Mouse (Mus musculus): ENCODE data around the gene Cfap221. TPM values are rescaled to one million over a fixed set of nuclear protein-coding genes. Genes with fewer than 3 reads are reported as not detected.

Gene Cfap221
- under 1 TPM; 0.38 to 0.94 TPM for total RNA-seq (2021)
- long read RNA-seq, partial matches to known transcripts = 1 of 3 reads
- long read RNA-seq, other reads (novel, unspliced or antisense) = 2 of 3 reads

DNA sequence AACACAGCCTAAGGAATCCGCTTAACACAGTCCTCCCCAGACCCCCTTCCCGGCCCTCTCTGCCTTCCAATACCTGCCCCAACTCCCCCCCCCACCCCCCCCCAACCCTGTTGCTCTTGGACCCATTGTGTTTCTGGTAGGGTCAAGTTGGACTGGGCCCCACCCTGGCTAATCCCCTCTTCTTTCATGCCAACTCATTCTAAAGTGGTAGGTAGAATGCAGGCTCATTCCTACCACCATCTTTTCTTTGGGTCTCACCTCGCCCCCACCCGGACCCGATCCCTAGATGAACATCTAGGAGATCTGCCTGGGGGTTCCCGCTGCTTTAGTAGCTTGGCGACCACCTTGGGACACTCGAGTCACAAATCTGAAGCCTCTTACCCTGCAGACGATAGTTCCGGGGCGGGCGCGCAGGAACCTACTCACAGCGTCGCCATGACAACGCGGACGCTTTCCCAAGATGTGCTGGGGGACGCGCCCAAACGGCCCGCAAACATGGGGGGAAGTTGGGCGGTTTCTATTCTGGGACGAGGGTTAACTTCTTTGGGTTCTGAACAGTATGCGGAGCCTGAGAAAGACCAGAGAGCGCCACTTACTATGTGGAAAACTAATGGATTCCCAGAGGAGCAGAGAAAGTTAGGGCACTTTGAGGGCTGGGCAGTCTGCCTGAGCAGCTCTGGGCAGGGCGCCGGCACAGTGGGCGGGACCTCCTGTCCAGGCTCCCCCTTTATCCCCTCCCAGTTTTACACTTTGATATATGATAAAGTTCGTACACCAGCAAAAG, at the start of gene Cfap221:
Gene Cfap221 (minus strand): TSS at position 437 of the 784 bp plus-strand sequence.
- DNase-seq (ENCODE audit: low spot score in 2 of 2) = peak; percentile 50 to 61

DNA sequence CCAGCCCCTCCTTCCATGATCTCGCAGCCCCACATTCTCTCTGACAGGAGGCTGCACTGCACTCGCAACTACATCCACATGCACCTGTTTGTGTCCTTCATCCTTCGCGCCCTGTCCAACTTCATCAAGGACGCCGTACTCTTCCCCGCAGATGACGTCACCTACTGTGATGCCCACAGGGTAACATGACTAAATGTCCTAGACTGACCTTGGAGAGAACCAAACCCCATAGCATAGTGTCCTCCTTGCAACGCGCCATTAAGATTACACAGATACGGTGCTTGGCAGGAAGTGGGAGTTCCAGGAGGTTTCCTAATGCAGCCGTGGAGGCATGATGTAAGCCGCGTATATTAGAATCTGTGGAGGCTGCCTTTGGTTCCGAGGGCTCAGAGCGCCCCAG, 47.5 kb upstream of the Cfap221 start:
- no peak for DNase-seq (ENCODE audit: low spot score in 2 of 2)

DNA sequence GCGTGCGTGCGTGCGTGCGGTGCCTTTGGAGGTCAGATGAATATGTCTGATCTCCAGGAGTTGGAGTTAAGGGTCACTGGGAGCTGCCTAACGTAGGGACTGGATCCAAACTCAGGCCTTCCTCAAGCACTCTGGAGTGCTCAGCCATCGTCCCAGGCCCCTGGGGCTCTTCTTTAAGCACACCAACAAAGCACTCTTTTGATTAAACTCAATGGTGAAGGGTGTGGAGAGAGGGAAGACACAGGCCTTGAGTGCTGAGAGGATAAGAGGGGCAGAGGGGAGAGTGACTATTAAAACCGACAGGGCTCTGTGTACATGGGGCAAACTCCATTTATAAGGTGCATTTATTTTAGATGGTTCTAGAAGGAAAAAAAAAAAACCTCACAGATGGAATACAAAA, 45.4 kb upstream of the Cfap221 start:
- DNase-seq (ENCODE audit: low spot score in 2 of 2) = no peak

DNA sequence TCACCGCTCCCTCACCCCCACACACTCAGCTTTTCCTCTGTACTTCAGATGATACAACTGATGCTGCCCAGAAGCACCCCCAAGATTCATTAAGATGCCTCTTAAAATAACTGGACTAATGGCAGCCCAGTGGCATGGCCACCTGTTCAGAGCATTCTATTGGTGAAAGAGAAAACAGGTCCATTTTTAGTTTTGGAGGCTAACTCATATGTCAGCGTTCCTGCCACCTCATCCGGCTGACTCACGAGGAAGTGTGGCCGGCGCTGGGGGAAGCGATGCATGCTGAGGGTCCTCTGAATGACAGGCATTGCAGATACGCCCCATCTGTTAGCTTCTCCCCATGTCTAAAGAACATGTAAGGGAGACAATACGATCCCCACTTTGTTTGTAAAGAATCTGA, 41.6 kb upstream of the Cfap221 start:
- no peak for DNase-seq (ENCODE audit: low spot score in 2 of 2)

DNA sequence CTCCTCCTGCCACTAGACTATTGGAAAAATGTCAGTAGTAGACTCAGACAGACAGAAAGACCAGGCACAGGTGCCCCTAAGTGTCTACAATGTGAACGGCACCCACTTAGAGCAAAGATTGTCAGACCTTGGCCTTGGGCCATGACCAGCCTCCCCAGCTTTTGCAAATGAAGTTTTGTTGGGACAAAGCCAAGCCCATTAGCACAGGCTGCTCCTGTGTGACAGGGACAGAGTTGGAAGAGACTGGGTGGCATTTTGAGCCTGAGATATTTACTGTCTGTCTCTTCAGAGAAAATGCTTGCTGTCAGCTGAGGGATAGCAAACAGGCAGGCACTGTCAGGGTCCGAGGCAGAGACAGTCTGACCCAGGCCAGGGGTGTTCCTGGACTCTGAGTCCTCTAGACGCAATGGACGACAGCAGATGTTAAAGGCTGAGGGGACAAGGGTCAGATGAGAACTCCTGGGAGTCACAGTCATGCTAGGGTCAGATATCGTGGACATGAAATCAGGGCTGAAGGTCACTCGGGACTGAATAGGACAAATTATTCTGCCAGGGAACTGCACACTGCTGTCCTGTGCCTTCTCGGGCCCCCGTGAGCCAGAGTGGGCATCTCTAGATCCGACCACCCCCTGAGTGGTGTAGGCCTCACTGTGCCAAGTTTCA, 40.1 kb upstream of the Cfap221 start:
- DNase-seq (ENCODE audit: low spot score in 2 of 2) = peak in 1 of 2 experiments; percentile 30

DNA sequence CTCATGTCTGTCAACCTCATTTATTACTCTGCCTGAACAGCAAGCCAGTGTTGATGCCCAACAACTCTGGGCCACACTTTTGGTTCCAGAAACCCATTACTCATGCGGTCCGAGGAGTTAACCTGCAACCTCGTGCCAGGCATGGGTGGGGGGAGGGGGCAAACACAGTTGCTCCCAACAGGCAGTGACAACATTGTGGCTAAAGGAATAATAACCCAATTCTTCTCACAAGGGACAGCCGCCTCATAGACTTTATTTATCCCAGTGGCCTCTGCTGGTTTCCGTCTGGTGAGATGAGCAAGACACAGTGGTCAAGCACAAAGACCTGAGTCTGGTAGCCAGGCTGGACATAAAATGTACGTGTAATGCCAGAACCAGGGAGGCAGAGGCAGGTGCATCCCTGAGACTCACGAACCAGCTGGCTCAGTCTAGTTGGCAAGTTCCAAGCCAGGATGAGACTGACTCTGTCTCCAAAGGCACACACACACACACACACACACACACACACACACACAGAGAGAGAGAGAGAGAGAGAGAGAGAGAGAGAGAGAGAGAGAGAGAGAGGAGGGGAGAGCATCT, 38.5 kb upstream of the Cfap221 start:
- DNase-seq (ENCODE audit: low spot score in 2 of 2) = no peak

DNA sequence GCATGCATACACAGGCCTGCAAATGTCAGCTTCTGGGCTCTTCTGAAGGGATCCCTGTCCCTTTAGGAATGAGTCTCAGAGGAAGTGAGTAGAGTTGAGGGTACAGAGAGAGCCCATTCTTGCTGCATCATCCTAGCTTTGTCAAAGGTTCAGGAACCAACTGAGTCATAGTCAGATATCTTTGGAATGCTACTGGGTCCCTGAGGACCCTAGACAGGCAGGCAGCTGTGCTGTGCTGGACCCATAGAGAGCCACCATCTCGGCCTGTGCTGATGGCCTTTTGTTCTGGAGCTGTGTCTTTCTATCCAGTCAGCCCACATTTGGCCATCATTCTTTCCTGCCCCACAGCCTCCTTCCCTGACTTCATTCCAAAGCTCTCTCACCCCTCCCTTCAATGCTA, 37.8 kb upstream of the Cfap221 start:
- DNase-seq (ENCODE audit: low spot score in 2 of 2) = no peak

DNA sequence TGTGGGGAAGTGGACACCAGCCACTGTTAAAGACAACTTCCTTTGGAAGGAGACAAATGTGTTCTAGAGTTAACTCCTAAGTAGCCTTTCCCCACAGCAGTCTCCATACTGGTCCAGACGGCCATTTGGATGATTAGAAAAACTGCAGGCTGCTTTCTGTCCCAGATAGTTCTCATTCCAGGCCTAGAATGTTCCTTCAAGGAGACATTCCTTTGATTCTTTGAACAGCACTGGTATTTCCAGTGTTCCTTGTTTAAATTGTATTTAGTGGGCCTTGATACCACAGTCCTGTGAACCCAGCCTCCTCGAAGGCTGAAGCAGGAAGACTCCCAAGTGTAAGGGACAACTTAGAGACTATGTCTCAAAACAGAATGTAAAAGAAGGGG, 36.4 kb upstream of the Cfap221 start:
- DNase-seq (ENCODE audit: low spot score in 2 of 2) = no peak

DNA sequence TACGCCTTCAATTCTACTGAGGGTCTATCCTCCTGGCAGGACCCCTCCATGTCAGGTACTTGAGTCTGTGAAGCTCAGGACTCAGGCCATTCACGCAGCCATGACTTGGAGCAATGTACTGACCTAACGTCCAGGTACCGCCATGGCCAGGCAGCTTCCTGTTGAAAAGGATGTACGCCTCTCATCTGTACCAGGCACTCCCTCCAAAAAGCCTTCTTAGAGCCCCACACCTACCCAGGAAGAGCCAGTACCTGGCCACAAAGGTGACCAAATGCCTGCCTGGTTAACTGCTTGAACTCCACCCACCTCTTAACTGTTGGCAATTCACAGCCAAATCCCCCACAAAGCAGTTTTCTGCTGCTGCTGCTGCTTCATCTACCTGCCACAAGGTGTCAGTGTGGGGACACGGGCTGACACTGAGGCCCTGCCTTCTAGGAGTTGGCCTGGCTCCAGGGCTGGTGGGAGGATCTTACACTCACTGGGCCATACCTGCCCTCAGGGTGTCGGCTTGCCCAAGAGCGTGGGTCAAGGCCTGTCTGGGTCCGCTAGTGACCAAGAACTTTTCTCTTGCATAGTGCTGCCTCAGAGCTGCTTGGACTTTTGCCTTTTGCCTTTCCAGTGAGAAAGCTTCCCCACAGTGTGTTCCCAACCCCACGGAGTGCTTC, 35.9 kb upstream of the Cfap221 start:
- peak; percentile 40 to 75 for DNase-seq (ENCODE audit: low spot score in 2 of 2)

DNA sequence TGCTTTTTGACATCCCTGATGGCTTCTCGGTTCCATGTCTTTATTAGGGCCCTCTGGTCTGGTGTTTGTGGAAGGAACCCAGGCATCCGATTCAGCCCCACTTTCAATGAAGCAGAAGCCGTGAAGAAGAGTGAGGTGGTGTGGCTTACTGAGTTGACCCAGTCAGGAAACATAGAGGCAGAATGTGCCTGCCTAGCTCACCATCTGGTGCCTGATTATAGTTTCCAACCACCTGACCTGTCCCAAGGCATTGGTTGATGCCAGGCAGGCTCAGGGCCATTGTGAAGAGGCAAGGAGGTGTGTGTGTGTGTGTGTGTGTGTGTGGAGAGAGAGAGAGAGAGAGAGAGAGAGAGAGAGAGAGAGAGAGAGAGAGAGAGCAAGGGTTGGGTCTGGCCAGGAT, 33.4 kb upstream of the Cfap221 start:
- DNase-seq (ENCODE audit: low spot score in 2 of 2) = no peak

DNA sequence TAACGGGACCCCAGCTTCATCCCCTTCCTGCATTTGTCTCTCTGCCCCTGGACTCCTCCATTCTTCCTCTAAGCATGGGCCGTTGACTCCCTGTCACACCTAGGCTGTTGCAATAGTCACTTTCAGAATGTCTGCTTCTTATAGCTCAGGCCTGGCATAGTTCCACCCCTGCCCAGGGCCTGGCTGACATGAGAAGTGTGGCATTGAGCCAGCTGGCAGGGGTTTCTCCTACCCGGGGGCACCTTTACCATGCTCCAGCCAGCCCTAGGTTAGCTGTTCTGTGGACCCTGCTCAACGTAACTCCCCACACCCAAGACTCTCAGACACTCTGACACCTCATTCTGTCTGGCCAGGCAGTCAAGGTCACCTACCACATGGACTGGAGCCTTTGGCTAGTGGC, 30.7 kb upstream of the Cfap221 start:
- DNase-seq (ENCODE audit: low spot score in 2 of 2) = no peak

DNA sequence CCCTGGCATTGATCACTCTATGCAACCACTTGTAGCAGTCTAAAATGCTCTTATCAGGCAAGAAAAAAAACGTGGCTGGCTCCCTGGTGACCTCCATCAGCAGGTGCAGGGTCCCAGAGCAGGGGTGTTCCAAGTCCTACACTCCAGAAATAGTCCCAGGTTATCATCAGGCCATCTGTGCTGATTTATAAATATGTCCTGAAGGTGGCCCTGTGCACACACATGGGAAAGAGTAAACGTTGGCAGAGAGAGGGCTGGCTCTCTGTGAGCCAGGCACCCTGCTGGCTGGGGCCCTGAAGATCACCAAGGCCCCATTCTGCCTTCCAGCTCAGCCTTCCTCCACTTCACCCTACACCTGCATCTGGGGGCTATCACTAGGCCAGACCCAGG, 28.0 kb upstream of the Cfap221 start:
- DNase-seq (ENCODE audit: low spot score in 2 of 2) = no peak

DNA sequence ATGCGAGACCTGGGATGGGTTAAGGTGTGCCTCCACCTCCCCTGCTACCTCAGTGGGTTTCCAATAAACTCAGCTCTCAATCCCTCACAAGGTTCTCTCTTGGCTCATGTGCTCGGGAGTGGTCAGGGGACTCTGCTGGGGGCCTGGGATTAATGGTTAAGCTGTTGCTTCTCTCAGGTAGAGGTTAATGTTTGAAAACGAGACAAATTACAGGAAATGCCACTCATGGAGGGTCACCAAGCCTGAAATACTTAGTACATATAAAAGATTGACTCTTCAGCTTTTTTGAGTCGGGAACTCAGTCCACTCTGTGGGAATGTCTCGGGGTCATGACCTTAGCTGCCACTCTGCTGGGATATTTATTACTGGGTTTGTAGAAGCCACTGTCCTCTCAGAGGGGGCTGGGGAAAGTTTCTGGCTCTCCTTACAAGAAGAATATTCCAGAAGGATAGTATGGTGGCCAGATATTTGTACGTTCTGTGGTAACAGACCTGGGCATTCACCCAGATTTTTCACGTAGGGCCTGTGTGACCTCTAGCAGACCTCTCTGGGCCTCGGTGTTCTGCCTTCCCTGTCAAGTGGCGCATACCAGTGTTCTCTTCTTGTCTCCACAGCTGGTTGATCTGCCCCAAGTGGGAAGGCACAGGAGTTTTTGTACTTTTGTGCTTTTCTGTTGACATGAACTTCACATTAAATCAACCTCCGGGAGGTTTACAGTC, 27.5 kb upstream of the Cfap221 start:
- DNase-seq (ENCODE audit: low spot score in 2 of 2) = no peak

DNA sequence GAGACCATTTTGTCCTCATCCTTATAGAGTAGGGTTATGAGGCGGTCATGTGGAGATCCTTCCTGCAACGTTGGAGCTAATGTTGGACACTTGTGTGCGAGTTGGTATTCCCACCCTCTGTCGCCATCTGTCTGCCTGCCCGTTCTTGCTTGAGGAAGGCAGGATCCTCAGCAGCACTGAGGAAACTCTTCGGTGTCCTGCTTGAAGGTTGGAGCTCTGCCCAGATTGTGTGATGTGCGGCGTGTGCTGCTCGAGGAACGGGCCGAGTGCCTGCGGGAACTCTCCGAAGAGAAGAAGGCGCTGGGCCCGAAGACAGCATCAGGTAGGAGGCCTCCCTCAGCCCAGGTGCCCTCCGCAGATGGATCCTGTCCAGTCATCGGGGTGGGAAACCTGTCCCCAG, 24.9 kb upstream of the Cfap221 start:
- DNase-seq (ENCODE audit: low spot score in 2 of 2) = peak; percentile 21 to 22

DNA sequence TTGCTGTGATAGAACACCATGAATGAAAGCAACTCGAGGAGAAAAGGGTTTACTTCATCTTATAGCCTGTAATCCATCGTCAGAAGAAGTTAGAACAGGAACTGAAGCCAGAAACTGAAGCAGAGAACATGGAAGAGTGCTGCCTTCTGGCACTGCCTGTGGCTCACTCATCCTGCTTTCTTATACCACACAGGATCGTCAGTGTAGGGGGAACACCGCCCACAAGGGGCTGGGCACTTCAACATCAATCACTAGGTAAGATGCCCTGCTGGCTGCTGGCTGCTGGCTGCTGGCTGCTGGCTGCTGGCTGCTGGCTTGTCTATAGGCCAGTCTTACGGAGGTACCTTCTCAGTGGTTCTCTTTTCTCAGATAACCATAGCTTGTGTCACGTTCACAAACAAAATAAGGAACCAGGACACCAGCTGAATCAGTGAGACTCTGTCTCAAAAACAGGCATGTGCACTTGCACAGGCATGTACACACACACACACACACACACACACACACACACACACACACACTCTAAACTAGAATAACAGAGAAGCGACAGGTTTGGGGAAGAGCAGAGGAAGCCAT, 23.4 kb upstream of the Cfap221 start:
- DNase-seq (ENCODE audit: low spot score in 2 of 2) = no peak

DNA sequence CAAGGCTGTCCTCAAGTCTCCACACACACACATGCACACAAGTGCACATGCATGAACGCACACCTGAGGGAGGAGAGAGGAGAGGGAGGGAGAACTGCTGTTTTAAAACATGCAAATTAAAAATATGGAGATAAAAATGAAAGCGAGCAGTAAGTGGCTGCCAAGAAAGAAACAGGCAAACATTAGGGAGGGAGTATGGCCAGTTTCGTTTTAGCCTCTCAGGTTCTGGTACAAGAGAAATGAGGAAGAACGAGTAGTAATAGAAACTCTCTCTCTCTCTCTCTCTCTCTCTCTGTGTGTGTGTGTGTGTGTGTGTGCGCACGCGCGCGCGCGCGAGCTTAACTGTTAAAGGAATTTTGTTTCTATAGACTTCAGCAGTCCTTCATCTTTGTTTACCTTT, 22.4 kb upstream of the Cfap221 start:
- DNase-seq (ENCODE audit: low spot score in 2 of 2) = no peak

DNA sequence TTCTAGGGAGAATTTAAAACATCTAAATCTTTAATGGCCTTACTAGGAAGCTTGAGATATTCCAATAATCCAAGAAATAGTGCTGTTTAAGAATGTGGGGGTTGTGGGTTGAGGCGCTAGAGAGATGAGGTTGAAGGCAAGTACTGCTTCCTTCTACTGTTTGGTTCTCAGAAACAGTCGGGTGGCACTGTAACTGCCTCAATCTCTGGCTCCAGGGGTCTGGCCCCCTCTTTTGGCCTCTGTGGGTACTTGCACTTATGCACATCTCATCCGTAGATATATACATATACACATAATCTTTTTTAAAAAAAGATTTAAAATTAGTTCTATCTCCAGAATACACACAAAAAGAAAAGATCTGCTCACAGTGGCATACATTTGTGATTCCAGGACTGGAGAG, 21.9 kb upstream of the Cfap221 start:
- DNase-seq (ENCODE audit: low spot score in 2 of 2) = no peak

DNA sequence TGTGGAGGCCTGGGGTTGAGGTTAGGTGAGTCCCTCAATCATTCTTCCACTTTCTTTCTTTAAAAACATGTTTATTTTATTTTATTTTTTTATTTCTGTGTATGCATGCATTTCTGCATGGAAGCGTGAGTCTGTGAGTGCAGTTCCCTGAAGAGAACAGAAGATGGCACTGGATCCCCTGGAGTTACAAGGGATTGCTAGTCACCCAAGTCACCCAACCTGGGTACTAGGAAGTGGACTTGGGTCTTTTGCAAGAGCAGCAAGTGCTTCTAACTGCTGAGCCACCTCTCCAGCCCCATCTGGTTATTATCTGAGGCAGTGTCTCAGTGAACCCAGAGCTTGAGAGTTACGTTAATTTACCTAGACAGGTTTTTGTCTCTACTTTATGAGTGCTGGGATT, 19.2 kb upstream of the Cfap221 start:
- no peak for DNase-seq (ENCODE audit: low spot score in 2 of 2)

DNA sequence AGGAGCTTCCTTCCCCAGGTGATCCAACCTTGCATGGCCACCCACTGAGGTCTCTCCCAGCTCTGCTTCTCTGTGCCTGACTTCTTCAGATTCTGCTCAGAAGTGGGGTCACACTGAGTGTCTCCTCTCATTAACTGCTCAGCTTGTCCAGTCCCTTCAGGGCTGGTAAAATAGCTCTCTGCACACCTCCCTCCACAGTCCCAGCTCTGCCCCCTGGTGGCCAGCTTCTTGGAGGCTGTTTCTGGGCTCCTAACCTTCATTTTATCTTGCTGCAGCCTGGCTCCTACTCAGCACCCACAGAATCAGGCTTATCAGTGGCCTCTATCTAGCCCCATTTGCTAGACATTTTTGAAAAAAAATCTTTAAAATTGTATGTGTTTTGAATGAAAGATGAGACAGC, 16.1 kb upstream of the Cfap221 start:
- peak; percentile 19 to 70 for DNase-seq (ENCODE audit: low spot score in 2 of 2)

DNA sequence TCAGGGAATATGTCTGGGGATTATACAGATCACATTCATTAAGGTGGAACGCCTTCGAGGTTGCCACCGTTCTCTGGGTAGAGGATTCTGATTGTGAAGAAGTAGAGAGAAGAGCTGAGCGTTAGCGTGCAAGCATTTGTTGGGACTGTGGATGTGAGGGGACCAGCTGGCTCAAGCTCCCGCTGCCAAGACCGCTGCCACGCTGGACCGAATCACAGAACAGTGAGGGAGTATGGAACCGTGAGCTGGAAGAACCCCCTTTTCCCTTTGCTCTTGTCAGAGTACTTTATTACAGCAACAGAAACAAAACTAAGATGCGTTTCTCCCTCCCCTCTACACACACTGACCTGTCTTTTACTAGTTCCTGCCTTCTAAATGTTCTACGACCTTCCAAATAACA, 15.6 kb upstream of the Cfap221 start:
- DNase-seq (ENCODE audit: low spot score in 2 of 2) = no peak
